Mouse (Mus musculus) kidney, postnatal 4 days (tissue): Measurements from ENCODE around the gene Scamp4.

Experiments used
- DNase-seq, 2 experiments: peaks; one replicate each; pipeline ENCODE4 v3.0.0; 2021; ENCODE audit warnings: mixed read lengths in 2 of 2

The Scamp4 gene

DNA sequence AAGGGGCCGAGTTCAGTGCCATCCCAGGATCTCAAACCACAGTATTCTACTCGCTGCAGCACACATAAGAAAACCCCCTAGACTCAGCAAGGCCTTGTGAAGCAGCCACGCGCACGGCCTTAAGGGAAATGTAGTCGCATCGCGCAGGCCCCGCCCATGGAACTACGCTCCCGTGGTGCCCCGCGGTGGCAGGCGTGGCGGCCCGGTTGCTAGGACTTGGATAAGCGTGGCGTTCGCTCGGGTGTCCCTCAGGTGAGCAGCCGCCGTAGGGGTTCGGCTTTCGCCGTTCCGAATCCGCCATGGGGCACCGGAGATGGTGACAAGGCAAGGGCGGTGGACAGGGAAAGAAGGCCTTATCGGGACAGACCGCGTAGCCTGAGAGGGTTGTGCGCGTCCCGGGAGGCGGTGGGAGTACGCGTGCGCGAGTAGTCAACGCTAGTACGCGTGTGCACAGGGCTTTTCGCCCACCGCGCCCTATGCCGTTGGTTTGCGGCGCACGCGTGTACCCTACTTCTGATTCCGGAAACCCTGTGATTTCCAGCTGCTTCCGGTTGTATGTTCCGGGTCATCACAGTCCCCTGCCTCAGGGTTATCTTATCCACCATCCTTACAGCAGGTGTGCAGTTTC, at the start of gene Scamp4, which contains the start of gene Adat3:
Scamp4 (plus strand) TSS at position 175 of the 628 bp plus-strand sequence.
Adat3 (plus strand) TSS at position 183 of the 628 bp plus-strand sequence.
- peak; percentile 96 to 98 for DNase-seq

DNA sequence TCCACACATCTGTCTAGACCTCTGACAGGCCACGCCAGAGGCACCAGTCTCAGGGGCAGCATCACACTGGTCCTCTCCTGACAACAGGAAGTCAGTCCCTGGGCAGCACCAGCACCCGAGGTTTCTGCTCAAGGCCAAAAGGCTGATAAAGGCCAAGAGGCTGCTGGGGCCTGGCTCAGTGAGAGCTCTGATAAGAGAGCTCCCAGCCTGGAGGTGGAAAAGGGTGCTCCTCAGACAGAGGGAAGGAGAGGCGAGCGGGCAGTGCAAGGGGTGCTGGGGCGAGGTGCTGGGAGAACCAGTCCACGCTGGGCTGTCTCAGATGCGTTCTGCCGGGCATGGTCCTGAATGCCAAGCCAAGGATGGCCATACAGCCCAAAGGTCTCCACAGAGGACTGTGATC, 49.1 kb upstream of the Scamp4 start:
- DNase-seq: no peak

DNA sequence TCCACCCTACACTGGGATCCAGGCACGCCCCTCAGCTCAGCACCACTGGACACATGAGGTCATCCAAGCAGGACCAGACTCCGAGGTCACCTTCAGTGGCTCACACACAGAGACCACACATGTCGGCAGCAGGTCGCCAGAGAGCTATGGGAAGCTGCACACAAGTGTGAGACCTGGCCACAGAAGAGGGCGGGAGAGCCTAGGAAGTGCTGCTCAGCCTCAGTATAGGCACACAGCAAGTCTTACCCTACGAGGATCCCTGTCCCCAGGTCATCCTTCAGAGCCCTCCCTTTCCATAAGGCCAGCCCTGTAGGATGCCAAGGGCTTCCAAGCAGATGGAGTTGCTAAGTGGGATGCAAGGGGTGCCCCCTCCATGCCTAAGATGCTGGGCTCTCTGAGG, 48.7 kb upstream of the Scamp4 start:
- no peak for DNase-seq

DNA sequence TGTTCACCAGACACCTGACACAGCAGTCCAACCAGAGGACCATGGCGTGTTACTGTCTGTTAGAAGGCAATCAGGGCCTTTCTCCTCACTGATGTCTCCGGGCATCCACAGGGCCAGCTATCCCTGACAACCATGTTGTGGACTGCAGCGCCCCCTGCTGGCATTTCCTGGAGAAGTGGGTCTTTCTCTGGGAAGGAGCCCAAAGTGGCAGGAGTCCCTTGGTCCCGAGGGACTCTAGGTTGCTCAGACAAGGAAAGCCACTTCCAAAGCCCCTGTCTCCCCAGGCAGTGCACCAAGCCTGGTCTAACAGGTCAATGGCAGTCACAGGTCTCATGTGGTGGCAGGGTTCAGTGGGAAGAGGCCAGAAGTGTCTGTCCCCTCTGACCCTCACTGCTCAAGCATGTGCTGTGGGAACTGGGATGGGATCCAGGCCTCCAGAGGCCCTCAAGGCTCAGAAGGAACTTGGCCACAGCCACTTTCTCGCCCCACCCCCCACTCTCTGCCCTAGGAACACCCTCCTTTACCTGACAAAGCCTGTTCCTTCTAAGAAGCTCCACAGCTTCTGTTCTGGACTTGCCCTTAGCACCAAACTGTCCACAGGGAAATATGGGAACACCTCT, 45.2 kb upstream of the Scamp4 start:
- peak; percentile 89 to 90 for DNase-seq

DNA sequence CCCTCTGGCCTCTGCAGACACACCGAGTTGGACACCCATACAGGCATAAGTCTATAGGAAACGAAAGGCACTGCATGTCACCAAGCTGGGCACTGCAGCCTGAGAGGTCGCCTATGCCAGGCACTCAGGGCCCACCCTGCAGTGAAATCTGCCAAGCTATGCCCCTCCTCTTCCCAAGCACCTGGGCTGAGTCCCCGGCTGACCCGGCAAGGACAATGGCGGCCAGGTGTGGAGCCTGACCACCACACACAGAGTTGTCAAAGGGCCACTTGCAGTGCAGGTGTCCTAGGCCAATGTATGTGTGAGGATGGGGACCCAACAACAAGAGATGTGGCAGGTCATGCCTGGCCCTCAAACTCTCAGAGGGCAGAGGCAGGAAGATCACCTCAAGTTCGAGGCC, 43.2 kb upstream of the Scamp4 start:
- no peak for DNase-seq

DNA sequence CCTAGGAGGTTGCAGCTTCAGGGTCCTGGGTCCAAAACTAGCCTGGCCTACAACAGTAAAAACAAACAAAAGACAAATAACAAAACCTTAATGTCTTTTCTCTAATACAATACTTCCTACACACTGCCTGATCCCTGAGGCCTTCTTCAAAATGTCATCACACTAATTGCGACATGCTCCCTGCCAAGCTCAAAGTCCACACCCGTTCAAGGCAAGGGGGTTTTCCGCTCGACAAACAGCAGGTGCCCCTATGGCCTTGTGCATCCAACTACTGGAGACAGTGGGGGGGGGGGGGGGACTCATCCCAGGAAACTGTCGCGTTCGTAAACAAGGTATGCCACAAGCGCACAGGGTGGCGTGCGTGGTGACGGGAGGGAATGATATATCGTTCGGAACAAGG, 42.1 kb upstream of the Scamp4 start:
- DNase-seq: peak in 1 of 2 experiments; percentile 25

DNA sequence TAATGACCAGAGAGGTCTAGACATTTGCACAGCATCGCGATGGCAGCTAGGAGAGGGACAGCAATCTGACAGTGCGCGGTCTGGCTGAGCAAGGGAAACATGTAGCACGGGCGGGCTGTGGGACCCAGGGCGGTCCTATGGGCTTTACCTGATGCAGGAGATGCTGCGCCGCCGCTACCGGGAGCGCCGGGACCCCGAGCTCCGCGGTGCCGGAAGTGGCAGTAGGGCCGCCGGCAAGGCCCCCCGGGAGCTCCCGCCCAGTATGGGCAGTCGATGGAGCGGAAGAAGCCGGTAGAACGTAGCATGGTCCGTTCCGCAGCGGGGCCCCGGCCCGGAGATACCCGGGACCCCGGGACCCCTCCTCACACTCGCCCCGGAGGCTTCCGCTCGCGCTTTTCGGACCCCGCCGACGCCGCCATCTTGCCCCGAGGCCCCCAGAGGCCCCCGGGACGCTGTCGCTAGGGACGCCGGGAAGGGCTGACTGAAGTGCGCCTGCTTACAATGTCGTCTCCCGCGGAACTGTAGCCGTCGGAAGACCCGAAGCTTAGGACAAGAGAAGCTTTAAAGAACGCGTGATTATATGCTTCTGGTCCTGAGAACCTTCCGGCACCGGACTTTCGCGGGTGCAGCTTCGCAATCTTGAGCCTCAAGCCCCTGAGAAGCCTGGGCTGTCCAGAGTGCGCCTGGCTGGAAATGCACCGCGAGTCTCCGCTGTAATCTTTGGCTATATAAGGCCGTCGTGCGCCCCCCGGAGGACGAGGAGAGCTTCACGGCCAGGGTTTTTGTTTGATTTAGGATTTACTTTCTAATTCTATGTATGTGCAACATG, 41.3 kb upstream of the Scamp4 start, which contains the start of gene Rexo1:
Rexo1 (minus strand) TSS at position 445 of the 829 bp plus-strand sequence.
- DNase-seq: peak; percentile 97

DNA sequence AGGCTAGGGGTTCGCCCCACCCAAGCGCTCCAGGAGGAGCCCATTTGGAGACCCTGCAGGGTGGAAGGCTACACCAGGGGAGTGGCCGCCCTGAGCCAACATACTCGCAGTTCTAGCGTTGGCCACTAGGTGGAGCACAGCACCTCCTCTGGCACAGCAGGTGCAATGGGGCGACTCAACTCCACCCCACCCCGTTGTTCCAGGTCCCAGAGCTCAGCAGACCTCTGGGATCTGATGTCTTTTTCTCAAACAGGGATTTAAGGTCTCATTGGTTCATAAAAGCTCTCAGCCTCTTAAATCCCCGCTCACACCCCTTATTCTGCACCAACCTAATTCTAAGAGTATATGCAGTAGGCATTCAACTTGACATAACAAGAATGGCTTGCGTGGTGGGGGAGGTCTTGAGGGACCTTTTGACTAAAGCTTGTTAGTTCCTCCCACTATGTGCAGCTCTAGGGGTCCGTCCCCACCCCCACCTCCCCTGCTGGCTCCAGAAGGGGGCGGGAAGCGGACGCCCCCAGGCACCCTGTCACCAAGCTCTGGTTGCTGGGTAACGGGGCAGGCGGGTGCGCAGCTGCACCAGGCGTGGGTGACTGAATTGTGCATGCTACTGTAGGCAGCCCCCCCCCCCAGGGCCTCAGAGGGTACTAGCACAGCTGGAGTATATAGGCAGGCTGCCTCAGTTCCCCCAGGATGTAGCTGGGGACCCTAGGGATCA, 36.1 kb upstream of the Scamp4 start:
- peak; percentile 93 to 94 for DNase-seq

DNA sequence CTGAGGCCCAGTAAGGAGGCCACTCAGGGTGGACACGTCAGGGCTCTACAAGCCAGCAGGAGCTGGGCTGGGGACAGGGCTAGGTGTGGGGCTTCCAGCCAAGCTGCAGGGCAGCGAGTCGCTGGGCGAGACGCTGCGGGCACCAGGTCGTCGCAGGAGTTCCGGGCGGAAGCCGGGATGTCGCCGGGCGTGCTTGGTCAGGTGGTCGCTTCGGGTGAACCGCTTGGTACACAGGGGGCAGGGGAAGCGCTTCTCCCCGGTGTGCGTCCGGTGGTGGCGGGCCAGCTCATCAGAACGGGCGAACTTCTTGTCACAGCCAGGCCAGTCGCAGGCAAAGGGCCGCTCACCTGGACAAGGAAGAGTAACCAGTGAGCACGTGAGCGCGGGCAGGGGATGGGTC, 33.8 kb upstream of the Scamp4 start:
- DNase-seq: no peak

DNA sequence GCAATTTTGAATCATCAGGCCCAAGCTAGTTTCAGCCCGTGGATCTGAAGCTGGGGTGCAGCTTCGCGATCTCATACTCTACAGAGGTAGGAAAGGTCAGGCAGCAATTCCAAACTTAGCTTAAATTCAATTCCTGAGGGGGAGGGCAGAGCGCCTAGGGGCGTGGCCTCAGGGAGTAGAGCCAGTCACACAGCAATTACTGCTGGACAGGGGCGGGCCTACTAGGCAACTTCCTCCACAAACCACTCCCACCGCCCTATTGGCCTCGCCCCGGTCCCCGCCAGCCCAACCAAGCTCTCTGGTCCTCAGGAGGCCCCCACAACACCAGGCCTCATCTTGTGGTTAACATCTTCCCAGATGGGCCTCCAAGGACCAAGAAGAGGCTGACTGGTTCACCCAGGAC, 33.0 kb upstream of the Scamp4 start:
- peak; percentile 74 to 83 for DNase-seq

DNA sequence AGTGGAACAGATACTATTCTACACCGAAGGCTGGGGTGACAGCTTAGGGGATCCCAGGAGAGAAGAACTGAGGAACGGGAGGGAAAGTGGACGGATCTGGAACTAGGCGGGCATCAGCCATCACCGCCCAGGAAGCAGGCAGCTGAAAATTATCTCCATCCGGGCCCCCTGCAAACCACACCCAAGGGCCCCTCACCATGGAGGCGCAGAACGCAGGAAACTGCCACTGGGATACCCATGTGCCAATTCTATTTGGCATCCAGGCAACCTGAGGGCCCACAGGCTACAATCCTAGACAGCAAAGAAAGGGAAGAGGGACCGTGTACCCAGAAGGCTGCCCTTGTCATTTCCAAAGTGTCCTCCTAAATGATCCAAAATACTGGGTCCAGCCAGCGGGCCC, 32.3 kb upstream of the Scamp4 start:
- DNase-seq: no peak

DNA sequence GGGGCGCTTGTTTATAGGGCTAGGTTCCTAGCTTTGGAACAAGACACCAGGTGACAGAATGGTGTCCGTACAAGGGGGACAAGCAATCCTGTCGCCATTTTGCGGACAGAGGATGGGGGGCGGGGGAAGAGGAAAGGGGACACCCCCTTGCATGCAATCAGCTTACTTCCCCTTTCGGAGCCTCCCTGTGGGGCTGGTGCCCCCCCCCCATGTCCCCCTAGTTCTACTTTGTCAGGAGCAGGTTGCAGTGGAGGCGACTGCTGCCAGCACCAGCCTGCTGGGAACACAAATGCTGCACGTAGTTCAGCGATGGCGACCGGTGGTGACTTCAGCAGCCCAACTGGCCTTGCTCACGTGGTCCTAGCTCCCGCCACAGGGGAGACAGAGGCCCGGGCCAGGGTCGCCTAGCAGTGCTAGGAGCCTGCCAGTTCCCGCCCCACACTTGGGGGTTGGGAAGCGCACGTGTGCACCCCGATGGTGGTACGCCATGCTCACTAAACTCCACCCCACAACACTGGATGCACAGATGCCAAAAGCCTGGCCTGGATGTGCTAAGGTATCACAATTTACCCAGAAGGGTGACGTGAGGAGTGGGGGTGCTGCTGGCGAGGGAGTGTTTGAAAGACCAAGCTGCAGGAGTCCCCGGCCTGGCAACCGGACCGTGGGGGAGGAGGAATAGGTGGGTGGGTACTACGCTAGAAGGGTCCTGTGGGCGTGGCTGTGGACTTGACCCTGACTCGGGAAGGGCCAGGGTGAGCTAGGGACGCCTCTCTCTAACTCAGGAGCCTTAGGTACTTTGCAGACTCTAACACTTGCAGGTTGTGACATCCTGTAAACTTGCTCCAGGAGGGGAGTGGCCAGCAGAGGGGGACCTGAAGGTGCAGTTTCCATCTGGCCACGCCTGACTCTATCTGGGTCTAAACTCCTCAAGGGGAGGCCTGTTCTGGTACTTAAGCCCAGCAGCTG, 31.5 kb upstream of the Scamp4 start:
- DNase-seq: peak in 1 of 2 experiments; percentile 62

DNA sequence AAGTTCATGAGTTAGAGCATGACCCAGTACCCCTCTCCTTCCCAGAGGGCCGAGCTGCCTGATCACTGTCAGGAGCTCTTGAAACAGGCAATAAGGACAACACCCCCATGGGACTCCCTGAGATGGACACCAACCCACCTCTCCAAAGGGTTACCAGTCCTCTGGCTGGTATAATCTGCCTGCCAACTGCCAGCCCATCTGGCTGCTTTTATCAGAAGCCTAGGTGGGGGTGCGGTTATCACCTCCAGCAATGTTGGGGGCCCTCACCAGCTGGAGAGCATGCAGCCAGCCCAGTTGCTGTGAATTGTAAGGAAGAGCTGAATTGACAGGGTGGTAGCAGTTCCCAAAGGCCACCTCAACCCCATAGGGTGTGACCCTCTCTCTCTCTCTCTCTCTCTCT, 30.2 kb upstream of the Scamp4 start:
- no peak for DNase-seq

DNA sequence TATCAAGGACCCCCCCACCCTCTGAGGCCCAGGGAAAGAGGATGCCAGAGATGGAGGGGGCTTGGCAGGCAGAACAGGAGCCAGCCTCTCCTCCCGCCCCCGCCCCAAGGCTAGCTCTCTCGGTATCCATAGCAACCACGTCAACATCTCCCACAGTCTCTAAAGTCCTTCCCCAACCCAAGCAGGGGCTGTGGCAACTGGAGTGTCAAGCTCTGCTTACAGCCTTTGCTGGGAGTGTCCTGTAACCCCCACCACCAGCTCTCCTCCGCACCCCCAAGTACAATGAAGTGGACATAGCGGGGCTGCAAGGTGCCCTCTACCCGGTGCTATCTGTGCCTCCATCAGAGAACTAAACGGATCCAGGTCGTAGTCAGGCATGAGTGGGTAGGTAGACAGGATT, 28.7 kb upstream of the Scamp4 start:
- DNase-seq: no peak

DNA sequence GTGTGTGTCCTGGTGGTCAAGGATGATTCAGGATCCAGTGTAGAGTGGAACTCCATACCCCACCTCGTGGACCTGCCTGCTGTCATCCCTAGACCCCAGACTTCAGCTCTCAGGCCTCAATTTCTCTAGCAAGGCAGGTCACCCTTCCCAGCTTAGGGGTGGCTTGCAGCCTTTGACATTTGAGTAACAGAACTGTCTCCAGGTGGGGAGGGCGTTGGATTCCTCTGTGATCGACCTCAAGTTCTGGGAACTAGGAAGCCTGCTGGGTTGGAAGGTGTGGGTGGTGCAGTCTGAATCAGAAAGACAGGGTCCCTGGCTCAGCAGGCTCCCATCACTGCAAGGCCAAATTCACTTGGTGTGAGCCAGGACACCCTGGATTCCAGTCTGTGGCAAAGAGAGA, 27.8 kb upstream of the Scamp4 start:
- no peak for DNase-seq

DNA sequence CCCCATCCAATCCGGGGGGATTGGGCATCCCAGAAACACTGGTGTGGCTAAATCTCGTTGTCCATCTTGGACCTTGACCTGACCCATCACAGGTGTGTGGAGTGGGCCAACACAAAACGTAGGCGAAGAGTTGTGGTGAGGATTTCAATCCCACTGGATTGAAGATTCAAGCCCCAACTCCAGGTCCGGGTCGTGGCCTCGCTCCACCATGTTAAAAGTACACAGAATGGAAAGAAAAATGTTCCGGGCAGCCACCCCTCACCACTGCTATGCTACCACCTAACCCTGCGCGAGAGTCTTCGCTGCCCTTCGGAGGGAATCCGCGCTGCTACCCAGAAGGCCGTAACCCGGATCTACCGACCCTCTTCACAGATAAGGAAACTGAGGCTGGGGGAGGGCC, 26.7 kb upstream of the Scamp4 start:
- DNase-seq: no peak

DNA sequence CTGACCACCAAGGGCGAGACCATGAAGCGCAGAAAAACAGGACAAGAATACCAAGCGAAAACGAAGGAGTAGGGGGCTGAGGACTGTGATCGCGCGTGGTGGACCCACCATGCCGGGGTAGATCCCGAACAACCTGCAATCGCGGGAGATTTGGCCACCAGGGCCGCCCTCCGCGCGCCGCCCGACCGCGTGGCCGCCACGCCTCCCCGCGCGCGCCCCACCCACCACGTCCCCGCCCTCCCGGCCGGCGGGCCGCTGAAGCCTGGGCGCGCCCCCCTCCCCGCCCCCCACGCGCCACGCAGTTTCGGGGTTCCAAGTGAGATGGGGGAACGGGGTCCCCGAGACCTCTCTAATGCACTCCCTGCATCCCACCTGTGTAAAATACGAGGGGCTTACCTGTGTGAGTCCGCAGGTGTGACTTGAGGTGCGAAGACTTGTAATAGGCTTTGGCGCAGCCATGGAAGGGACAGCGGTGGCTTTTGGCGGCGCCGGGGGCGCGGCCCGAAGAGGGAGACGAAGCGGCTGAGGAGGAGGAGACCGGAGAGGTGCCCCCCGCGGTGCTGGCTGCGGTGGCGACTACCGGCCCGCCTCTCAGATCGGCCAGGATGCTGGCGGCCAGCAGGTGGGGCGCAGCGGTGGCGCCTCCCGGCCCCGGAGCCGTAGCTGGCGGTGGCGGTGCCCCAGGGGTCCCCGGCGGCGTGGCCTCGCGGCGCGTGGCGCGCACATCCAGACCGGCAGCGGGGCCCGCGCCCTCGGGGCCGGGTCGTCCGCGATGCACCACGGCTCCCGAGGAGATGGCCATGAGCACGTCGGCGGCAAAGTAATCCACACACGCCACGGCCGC, 26.1 kb upstream of the Scamp4 start:
- DNase-seq: peak; percentile 76 to 85

DNA sequence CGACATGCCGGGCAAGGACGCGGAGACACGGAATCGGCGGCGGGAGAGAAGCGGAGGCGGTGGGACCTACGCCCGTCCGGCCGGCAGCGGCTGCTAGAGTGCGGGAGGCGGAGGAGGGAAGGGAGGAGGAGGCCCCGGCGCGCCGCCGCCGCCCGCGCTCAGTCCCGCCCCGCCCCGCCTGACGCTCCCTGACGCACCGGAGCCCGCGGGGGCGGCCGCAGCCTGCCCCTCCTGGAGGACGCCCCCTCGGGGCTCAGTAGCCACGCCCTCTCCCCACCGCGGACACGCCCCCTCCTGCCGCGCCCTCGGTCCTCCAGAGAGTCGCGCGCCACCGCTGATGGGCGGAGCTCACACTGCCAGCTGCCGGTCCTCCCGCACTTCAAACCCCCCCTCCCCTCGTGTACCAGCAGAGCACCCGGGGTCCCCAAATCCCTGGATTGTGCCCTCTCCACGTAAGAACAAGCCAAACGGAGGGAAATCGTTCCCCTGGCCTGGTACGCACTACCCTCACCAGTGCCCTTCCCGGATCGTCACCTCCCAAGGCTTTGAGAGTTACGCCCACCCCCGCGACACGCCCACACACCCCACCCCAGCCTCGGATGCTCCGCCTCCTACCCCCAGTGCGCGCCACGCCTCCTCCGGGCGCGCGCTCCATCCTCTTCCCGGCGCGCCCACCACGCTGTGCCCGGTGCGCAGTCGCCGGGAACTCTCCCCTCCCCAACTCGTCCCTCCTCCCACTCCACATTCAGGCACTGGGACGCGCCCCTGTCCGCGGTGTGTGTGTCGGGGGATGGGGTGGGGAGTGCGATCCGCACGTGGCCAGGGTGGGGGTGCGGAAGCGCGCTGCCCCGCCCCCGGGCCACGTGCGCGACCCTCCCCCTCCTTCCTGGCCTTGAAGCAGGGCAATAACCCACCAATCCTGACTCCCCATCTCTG, 25.2 kb upstream of the Scamp4 start, which contains the start of gene Klf16:
Klf16 (minus strand) TSS at position 127 of the 936 bp plus-strand sequence.
- peak; percentile 99 for DNase-seq

DNA sequence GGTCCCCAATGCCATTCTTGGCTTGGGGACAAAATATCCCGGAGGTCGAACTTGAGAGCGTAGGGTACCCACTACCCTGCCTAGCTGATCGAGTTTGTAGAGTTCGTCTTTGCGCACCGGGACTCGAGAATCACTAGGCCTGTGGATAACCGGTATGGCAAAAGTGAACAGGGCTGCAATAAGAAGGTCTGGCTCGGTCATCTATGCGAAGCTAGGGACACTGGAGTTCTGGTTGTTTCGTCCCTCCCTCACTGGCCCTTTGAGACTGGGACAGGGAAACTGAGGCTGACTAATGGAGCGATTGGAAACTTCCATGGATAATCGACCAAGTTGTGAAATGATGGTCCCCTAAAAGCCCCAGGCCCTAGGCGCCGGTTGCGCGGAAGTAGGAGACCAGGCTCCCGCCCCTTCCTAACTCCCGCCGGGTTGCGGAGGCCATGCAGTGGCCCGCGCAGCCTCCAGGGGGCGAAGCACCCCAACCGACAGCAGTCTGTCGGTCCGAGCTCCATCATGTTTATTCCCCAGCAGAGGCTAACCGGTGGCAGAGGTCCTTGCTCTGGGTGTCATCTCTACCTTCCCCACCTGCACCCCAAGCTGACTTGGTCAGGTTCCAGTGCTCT, 24.4 kb upstream of the Scamp4 start:
- peak; percentile 90 to 94 for DNase-seq
